Mouse (Mus musculus) cerebellum, adult 2 months (tissue): Measurements from ENCODE around the gene Xpnpep1. TPM values are rescaled to one million over a fixed set of nuclear protein-coding genes. Genes with fewer than 3 reads are reported as not detected.
A peak's percentile ranks its signal among the peaks of the same experiment; 100 is the strongest.

ENCODE experiments used
- DNase-seq, 2 experiments: peaks; one replicate each; pipeline ENCODE4 v3.0.0; 2021
- H3K27ac ChIP-seq: fragments of 200-500 bp; 2 replicates; pipeline ENCODE4 v1.5.1; 2012; ENCODE audit warnings: low read length, control low read depth, inconsistent platforms; ENCODE audit not compliant: insufficient read depth
- H3K27me3 ChIP-seq: fragments of 200-500 bp; 2 replicates; pipeline ENCODE4 v1.6.1; 2012; ENCODE audit warnings: inconsistent platforms, mild to moderate bottlenecking, low read length, moderate library complexity; ENCODE audit not compliant: control insufficient read depth, insufficient read depth
- H3K4me1 ChIP-seq: fragments of 200-500 bp; 2 replicates; pipeline ENCODE4 v1.6.1; 2011; ENCODE audit warnings: low read length; ENCODE audit not compliant: control insufficient read depth, insufficient read depth
- H3K4me3 ChIP-seq: fragments of 200-500 bp; replicated peaks from 2 replicates; pipeline ENCODE3; 2011; ENCODE audit warnings: mild to moderate bottlenecking, low read depth, low read length, control low read depth; ENCODE audit not compliant: insufficient read depth
- CTCF ChIP-seq: fragments of 200-500 bp; IDR thresholded peaks from 2 replicates; pipeline ENCODE4 v1.5.1; 2011; ENCODE audit warnings: low read depth, mild to moderate bottlenecking, control low read depth, low read length, moderate library complexity, borderline replicate concordance; ENCODE audit not compliant: insufficient read depth
- POLR2A ChIP-seq: fragments of 200-500 bp; IDR thresholded peaks from 2 replicates; pipeline ENCODE4 v1.6.1; 2011; ENCODE audit warnings: low read length, control low read depth, borderline replicate concordance; ENCODE audit not compliant: insufficient read depth
- WGBS: fragments of 180-500 bp; shearing (Covaris S2); methylation state at CpG from one replicate; pipeline ENCODE4 v1.1.7; 2018; 5-methylcytosine and 5-hydroxymethylcytosine counted together
- polyA plus RNA-seq: library from polyadenylated mRNA; depleted of rRNA; stranded (reverse); fragments of >200 nt; gene quantifications from 2 replicates; pipeline ENCODE4 v1.2.3, GENCODE M21; 2012

The Xpnpep1 gene
- polyA plus RNA-seq, 1 experiment, result 58.8 TPM

DNA sequence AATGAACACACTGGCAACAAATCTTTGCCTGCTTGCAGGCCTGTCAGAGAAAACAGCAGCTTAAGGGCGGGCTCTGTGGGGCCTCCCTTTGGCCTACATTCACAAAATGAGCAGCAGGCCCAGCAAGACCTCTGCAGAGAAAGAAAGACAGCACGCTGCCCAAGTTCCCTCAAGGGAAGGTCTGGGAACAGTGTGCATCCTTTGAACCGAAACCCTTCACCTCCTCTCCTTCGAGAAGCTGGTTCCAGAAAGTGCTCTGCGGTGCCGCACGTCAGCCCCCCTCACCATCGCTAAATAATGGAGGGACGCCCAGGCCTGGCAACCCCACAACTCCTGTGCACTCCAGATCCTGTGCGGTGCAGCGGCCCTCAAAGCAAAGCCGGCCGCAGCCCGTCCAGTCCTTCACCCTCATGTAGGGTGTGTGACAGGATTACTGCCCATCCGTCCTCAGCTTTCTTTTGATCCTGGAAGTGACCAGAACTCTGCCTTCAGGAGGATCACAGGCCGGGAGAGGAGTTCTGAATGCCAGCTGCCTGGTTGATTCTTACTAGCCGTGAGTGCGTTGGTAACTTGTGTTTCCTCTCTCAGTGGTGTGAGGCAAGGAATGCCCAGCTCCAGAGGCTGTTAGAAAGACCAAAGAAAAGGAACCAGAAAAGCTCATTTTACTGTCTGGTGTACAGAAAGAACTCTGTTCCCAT lies 11.4 kb upstream of the Xpnpep1 start:
- DNase-seq, result peak; percentile 24 to 35
- no peaks in the 10 kb centered on the region for H3K4me1 ChIP-seq
- 0 out of 2 replicates have a peak overlapping the region, but pooled peaks have one; percentile 28 for H3K27ac ChIP-seq
- 40% methylated on average over 18 of the region's 18 CpGs for WGBS
- TF ChIP-seq POLR2A (no peak), CTCF (no peak)
- no peaks in the 10 kb centered on the region for H3K27me3 ChIP-seq
- H3K4me3 ChIP-seq, result no peak overlapping the region

DNA sequence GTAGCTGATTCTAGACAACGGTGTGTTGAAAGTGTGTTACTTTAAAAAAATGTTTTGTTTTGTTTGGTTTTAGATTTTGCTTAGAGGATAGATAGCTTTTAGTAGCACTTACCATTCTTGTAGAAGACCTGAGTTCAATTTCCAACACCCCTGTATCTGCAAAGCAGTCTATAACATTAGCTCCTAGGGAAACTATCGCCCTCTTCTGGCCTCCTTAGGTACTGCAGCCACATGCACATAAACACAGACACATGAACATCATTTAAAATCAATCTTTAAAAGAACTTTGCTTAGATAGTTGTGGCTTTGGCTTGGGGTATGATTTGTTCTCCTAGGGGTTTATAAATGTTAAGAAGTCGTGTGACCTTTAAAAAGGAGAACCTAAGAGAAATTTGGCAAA lies 10.1 kb upstream of the Xpnpep1 start:
- DNase-seq, result no peak
- Histone ChIP-seq H3K4me3 (no peak overlapping the region), H3K4me1 (no peaks in the 10 kb centered on the region), H3K27me3 (no peaks in the 10 kb centered on the region), H3K27ac (no peak overlapping the region)
- TF ChIP-seq POLR2A (no peak), CTCF (no peak)
- 85% methylated on average over 3 of the region's 3 CpGs for WGBS

DNA sequence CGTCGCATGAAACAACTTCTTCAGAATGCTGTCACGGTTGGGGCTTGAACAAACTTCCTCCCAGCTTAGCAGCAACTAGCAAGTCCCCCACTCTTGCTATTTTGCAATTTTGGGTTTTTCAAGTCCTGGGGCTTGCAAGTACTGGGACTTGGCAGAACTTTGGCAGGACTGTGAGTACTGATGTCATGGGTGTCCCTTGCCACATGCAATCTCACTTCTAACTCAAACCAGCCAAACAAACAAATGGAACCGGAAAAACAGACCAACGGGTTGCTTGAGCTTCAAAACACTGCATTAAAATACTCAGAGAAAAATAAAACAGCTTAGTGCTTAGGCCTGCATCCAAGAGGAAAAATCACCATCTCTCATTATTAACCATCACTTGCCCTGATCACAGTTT lies 7.2 kb upstream of the Xpnpep1 start:
- H3K4me3 ChIP-seq, result no peak overlapping the region
- H3K4me1 ChIP-seq, result no peaks in the 10 kb centered on the region
- peak in 1 of 2 experiments; percentile 32 for DNase-seq
- H3K27ac ChIP-seq, result no peak overlapping the region
- 79% methylated on average over 5 of the region's 5 CpGs for WGBS
- H3K27me3 ChIP-seq, result no peaks in the 10 kb centered on the region
- TF ChIP-seq POLR2A, result no peak
- TF ChIP-seq CTCF, result no peak

DNA sequence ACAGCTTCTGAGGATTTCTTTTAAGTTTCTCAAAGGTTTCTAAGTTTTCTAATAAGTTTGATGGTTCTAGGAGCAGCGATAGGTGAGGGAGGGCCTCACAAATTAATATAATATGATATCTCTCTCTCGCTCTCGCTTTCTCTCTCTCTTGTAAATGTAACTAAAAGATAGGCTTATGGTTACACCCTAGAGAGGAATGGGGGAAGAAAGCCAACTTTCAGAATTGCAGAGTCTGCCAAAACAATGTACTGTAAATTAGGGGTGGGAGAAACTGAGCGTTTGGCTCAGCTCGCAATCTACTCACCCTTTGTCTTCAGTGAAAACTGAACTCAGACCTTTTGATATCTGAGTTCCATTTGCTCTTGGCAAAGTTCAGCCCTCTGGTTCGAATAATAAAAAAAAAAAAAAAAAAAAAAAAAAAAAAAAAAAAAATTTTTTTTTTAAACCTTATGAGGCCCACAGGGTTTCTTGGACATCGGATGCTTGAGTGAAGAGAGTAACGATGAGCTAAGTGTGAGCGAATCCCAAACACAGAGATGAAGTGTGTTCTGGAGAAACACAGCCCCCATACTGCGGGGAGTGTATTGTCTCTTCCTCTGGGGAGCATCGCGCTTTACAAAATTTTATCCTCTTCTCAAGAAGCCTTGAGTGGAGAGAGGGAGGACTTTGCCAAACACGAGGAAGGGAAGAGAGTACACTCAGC lies 3.6 kb upstream of the Xpnpep1 start:
- Histone ChIP-seq H3K4me1 (peaks cover 6% of the 10 kb centered on the region; the same call in 1 of the 2 replicates), H3K27ac (no peak overlapping the region), H3K4me3 (no peak overlapping the region), H3K27me3 (no peaks in the 10 kb centered on the region)
- DNase-seq, result no peak
- TF ChIP-seq CTCF (no peak), POLR2A (no peak)
- 82% methylated on average over 13 of the region's 13 CpGs for WGBS

DNA sequence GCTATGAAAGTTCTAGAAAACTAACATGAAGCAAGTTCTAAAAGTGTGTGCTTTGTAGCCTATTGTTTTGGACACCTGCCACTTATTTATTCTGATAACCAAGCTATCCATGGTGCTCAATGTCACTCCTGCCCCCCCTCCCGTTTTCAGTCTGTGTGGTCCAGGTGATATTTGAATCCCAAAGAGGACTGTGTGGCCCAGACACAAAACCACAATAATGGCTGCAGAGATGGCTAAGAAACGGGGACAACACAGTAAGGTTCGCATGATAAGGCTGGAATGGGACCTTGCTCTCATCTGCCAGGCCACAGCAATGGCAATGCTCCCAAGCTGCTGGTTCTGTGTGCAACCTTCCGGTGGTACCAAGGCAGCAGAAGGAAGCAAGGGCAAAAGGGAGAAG lies 1.6 kb upstream of the Xpnpep1 start:
- H3K27ac ChIP-seq, result no peak overlapping the region
- no peaks in the 10 kb centered on the region for H3K27me3 ChIP-seq
- TF ChIP-seq CTCF (no peak), POLR2A (no peak)
- WGBS, result 34% methylated on average over 4 of the region's 4 CpGs
- DNase-seq, result no peak
- no peak overlapping the region for H3K4me3 ChIP-seq
- peaks cover 12% of the 10 kb centered on the region for H3K4me1 ChIP-seq

DNA sequence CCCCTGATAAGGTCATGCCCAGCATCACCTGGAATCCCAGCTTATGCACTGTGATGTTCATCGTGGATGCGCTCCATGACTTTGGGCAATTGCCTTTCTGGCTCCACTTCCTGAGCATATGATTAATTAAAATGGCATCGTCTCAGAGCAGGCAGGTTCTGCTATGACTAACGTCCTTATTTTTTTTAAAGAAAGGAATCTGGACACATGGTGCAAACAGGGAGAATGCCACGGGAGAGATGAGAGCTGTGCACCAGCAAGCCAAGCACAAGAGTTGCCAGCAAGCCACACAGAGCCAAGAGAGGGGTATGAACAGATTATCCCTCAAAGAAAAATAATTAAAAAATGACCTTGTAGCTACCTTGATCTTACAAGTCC lies 1.1 kb upstream of the Xpnpep1 start:
- DNase-seq, result peak; percentile 36 to 67
- peaks cover 12% of the 10 kb centered on the region for H3K4me1 ChIP-seq
- no peak overlapping the region for H3K27ac ChIP-seq
- no peak overlapping the region for H3K4me3 ChIP-seq
- 11% methylated on average over 5 of the region's 5 CpGs for WGBS
- TF ChIP-seq POLR2A (no peak), CTCF (no peak)
- H3K27me3 ChIP-seq, result no peaks in the 10 kb centered on the region

DNA sequence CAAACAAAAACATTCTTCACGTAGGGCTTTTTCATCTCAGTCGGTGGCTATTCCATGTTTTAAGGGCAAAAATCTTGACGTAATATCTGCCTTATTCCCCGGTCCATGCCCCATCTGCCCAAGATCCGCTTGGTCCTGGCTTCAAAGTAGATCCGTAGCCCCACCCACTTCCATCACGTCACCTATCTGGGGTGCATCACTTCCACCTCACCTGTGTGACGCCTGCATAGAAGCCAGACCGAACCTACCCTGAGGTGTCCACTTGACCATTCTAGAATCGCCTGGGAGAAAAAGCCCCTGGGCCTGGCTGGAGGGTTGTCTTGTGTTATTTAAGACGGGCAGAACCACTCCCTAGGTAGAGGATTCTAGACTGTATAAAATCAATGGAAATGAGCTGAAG lies 924 bp downstream of the Xpnpep1 start:
- Histone ChIP-seq H3K27ac (peak overlapping the region; percentile 41; the same call in 1 of the 2 replicates), H3K27me3 (no peaks in the 10 kb centered on the region), H3K4me3 (peak overlapping the region; percentile 73), H3K4me1 (peaks cover 12% of the 10 kb centered on the region)
- DNase-seq, result peak; percentile 75 to 78
- no peak for TF ChIP-seq POLR2A
- TF ChIP-seq CTCF, result no peak
- WGBS, result 32% methylated on average over 11 of the region's 11 CpGs
